Mouse (Mus musculus): ENCODE data around the gene Mark3. TPM values are rescaled to one million over a fixed set of nuclear protein-coding genes. Genes with fewer than 3 reads are reported as not detected.
A peak's percentile ranks its signal among the peaks of the same experiment; 100 is the strongest.

The Mark3 gene
- polyA plus RNA-seq, 3 experiments from 2014 or later, result 16.4 to 45.8 (median 41.1) TPM

GRCm38 (mm10) chr12:111560286-111560685 lies 14.0 kb upstream of the Mark3 start:
- no peak for ATAC-seq

DNA sequence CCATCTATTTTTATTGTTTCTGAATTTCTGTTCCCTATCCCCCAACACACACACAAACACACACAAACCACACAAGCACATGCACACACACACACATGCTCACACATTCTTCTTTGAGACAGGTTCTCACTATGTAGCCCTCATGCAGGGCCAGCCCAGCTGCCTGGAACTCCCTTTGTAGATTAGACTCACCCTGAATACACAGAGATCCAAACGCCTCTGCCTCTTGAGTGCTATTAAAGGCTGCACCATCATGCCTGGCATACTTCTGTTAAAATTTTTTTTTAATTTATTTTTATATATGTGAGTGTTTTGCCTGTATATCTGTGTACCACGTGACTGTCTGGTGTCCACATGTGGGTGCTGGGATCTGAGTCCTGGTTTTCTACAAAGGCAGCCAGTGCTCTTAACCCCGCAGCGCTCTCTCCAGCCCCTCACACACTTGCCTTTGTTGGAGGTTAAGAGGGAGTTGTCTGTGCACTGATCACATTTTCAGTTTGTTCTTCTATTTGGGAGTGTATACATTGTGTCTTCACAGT lies 12.0 kb upstream of the Mark3 start:
- ATAC-seq, result no peak

DNA sequence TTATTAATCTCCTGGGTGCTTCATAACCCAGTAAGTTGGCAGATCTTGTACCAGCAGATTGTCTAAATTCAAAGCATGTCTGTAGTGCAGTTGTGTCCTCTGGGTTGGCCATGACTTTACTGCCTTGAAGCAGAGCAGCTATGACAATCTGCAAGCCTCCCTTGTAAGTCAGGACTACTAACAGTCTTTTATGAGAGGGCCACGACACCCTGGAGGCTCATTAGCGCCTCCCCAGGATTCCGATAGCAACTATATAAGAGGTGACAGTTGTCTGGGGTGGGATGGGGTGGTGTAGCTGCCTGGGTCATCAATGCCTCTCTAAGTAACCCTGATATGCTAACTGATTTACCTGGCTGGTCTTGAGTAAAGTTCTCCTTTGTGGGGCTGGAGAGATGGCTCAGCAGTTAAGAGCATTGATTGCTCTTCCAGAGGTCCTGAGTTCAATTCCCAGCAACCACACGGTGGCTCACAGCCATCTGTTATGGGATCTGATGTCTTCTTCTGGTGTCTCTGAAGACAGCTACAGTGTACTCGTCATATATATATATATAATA lies 11.2 kb upstream of the Mark3 start:
- no peak for ATAC-seq

- no peak for ATAC-seq
These were observed 9.0 kb upstream of the Mark3 start for GRCm38 (mm10) chr12:111565363-111565762.

GRCm38 (mm10) chr12:111568836-111569235 lies 5.5 kb upstream of the Mark3 start:
- no peak for ATAC-seq

- ATAC-seq, result no peak
These were observed 1.9 kb upstream of the Mark3 start for GRCm38 (mm10) chr12:111572406-111572805.

DNA sequence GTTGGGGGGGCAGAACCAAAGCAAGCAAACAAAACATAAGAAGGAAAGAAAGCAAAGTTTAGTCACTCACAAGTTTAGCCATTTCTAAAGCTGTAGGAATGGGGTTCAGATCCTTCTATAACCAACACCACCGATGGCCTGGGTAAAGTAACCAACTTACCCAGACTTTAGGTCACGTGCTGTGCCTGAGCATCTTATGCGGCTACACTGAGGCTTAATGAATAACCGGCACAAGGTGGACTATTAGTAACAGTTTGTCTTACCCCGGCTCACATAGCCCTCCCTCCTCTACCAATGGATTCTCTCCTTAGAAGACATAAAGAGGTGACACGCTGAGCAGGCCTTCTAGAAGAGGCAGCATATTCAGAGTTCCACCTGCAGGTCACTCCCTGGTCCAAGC lies 1.0 kb upstream of the Mark3 start:
- no peak for ATAC-seq

GRCm38 (mm10) chr12:111574887-111575838 lies 840 bp downstream of the Mark3 start:
- ATAC-seq, result no peak

DNA sequence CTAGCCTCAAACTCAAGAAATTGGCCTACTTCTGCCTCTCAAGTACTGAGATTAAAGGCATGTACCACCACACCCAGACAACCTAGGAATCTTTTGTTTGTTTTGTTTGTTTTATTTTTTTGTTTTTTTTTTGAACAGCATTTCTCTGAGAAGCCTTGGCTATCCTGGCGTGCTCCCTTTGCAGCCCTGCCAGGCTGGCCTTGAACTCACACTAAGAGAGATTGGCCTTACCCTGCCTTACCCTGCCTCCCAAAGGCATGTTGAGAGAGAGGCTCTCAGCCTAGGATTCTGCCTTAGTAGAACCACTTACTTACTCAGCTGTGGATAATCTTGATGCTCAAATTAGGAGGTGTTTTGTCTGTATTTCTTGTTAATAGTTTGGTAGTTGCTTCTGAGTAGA lies 8.7 kb downstream of the Mark3 start:
- ATAC-seq, result no peak

- no peak for ATAC-seq
These were observed 10.1 kb downstream of the Mark3 start for GRCm38 (mm10) chr12:111584401-111584800.

DNA sequence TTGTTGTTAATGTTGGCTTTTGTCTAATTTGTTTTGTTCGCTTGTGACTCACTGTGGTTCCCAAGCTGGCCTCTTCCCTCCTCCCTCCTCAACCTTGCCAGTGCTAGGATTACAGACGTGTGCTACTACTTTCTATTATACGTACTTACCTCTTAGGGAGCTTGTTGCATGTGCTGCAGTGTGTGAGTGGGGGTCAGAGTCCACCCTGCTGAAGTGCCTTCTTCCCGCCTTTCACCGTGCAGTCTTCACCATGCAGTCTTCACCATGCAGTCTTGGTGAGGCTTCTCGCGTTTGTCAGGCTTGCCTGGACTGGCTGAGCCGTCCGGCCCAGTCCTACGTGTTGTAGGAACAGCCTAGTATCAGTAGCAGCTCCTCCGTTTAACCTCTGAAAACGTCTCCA lies 12.9 kb downstream of the Mark3 start:
- no peak for ATAC-seq

DNA sequence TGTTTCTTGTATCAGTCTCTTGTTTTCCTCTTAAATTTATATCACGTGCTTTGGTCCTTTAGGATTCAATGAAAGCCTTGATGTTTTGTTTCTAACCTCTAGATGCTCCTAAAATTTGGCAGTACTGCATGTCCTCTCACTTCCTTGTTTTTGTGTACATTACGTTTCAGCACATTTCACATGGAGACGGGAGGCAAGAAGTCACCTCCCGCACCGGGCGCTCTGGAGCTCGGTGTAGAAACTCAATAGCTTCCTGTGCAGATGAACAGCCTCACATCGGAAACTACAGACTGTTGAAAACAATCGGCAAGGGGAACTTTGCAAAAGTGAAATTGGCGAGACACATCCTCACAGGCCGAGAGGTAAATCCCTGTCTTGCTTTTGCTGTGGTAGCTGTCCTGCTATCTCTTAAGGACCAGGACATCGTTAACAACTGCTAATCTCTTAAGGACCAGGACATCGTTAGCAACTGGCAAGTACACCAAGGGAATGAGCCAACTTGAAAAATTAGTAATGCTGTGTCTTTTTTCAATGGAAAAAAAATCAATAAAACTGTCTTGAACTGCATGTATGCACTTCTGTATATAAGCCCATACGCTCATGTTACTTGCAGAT lies 18.2 kb downstream of the Mark3 start:
- ATAC-seq, result peak; percentile 43

DNA sequence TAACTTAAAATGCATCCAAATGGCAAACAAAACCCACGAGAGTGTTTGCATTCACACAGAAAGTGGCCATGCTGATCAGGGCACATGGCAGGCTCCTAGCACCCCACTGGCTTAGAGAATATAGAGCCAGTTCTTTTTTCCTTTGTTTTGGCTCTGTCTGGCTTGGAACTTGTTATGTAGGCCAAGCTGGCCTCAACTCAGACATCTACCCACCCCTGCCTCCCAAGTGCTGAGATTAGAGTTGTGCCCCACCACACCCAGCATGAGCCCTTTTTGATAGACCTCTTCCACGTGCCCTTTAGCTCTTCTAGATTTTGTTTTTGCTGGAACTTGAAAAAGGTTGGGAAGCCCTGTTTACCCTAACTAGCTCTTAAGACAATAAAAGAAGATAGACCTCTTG lies 19.5 kb downstream of the Mark3 start:
- ATAC-seq, result no peak

- no peak for ATAC-seq
These were observed 23.0 kb downstream of the Mark3 start for GRCm38 (mm10) chr12:111597310-111597709.

DNA sequence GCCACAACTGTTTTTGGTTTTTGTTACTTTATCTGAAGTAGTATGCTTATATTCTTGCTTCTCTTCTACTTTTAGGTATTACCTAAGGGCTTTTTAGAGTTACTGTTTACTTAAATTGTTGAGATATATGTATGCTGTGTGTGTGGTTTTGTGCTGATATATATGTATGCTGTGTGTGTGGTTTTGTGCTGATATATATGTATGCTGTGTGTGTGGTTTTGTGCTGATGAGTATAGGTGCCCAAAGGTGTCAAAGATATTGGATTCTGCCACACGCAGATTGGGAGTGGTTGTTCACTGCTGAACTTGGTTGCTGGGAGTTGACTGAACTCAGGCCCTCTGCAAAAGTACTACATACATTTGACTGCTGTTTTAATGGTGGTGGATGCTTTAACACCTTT lies 24.6 kb downstream of the Mark3 start:
- ATAC-seq, result no peak

DNA sequence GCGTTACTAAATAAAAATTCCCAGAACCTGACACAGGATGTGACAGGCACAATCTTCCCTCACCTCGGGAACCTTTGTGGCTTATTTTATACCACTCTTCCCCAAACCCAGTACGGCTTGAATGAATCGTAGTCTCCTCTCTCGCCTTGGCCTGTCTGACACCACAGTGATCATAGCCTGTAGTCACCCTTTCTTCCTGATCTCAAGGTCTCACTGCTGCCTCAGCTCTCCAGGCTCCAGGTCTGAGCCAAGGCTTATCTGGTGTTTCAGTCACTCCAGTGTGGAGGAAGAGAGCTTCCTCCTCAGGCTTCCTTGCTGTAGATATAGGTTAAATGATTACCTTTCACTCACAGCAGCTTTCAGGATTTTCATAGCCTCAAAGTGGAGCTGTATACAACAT lies 25.3 kb downstream of the Mark3 start:
- no peak for ATAC-seq

- ATAC-seq, result no peak
These were observed 29.5 kb downstream of the Mark3 start for GRCm38 (mm10) chr12:111603871-111604270.

DNA sequence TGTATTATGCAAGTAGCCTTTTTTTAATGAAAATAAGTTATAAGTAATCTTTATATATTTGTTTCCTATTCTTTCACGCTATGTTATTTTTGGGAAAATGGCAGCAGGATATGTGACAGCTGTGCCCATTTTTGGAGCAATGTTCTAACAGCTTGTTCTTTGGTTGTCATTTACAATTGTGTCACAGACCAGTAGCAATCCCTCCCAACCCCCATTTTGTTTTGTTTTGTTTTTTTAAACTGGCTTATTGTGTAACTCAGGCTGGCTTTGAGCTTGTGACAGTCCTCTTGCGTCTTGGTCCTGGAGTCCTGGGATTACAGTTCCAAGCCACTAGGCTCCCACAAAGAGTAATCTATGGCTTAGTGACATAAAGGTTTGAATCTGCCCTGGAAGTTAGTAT lies 31.3 kb downstream of the Mark3 start:
- no peak for ATAC-seq

GRCm38 (mm10) chr12:111608015-111608414 lies 33.7 kb downstream of the Mark3 start:
- no peak for ATAC-seq

DNA sequence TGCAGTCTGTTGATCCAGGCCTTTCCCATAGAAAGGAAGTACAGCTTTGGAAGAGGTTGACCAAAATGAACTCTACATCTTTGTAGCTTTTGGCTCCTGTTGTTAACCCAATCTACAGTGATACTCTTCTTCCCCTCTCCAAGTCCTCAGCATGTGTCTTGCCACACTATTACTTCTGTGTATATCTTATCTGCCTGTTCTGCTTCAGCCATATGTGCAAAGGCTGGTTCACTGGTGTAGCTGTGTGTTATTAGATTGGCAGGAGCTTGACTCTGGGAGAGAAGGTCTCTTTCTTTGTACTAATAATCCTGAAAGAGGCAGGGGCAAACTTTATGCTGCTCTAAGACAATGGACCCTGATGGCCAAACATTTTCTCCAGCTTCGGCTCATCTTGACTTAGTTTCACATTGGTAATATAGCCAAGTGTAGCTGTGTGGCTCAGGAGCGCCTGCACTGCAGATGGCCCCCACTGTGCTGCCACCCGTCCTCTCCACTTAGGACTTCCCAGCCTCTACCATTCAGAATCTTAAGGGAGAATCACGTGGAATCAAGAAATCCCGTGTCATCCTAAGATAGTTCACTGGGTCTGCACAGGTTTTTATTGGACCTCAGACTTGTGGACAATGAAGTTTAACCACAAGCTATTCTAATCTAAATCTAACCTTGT lies 40.3 kb downstream of the Mark3 start:
- no peak for ATAC-seq

GRCm38 (mm10) chr12:111618266-111618665 lies 43.9 kb downstream of the Mark3 start:
- no peak for ATAC-seq

DNA sequence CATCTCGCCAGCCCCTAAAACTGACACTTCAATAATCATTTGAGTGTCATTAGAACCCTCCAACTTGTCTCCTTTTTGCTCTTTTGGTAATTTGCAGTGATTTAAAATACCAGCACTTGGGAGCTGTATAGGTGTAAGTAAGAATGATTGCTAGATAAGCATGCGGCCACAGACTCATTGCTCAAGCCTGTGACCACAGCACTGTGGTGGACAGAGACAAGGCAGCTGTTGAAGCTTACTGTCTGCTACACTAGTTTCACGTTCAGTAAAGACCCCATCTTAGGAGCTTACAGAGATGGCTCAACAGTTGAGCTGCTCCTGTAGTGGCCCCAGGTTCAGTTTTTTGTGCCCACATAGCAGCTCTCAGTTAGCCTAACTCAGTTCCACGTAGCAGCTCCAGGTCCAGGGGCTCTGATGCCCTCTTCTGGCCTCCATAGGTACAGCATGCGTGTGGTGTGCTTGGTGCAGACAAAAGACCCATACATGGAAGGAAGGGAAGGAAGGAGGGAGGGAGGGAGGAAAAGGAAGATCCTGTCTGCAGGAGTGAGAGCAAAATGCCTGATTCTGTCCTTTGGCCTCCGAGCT lies 73.8 kb downstream of the Mark3 start:
- ATAC-seq, result no peak

DNA sequence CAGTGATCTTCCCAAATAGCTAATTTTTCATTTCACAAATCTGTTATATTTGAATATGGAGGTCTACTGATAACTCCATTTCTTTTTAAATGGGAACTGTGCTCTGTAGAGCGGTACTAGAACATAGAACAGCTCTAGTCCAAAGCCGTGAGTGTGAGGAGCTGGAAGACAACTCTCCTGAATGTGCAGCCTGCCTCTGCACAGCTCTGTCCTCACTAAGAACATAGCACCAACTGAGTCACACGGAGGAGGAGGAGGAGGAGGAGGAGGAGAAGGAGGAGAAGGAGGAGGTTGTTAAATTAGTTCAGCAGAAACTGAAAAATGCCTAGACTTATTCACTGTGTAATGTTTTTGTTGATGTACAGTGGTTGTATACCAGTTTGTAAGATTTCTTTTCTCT lies 78.6 kb downstream of the Mark3 start:
- ATAC-seq, result no peak

Data from inflammation-experienced regulatory T-cells, adult 6 months (primary cell).